Mouse (Mus musculus): ENCODE measurements around the gene Gas7. TPM values are rescaled to one million over a fixed set of nuclear protein-coding genes. Genes with fewer than 3 reads are reported as not detected.
A peak's percentile ranks its signal among the peaks of the same experiment; 100 is the strongest.

The Gas7 gene
- polyA plus RNA-seq, 1 experiment from 2014 or later = 10.5 TPM

GRCm38 (mm10) chr11:67467132-67467531 lies 11.9 kb downstream of the Gas7 start:
- H3K36me3 ChIP-seq (ENCODE audit: insufficient read depth) = no peaks in the 10 kb centered on the region
- WGBS = 40% methylated on average over 4 of the region's 4 CpGs
- H3K4me1 ChIP-seq (ENCODE audit: insufficient read depth) = no peaks in the 10 kb centered on the region
- H3K4me2 ChIP-seq = no peak overlapping the region
- no peaks in the 10 kb centered on the region for H3K27me3 ChIP-seq (ENCODE audit: insufficient read depth, low read length)
- H3K9me3 ChIP-seq (ENCODE audit: low read depth, low read length) = no peaks in the 10 kb centered on the region
- no peak overlapping the region for H3K9ac ChIP-seq
- TF ChIP-seq CTCF (IDR thresholded peaks at IDR 0.05; ENCODE audit: low read depth) = no peak
- no peak for DNase-seq
- no peak overlapping the region for H3K27ac ChIP-seq (ENCODE audit: low read depth)
- no peak for ATAC-seq (ENCODE audit: insufficient read depth)
- no peak overlapping the region for H3K4me3 ChIP-seq (ENCODE audit: low read depth, low read length)

DNA sequence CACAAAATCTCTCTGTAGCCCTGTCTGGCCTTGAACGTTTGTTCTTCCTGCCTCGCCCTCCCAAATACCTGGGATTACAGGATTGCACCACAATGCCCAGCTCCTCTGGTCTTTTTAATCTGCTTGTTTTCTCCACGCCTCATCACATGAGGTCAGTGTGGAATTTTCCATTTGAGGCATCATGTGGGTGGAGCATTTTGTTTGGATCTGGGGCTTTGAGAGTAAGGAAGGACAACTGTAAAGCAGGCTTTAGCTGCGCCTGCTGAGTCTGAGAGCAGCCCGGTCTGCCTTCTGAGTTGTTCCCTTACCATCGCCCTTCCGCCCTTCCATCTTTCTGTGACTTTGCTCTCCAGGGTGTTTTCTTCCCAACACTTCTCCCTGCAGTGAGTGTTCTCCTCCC lies 13.6 kb downstream of the Gas7 start:
- WGBS = 69% methylated on average over 7 of the region's 7 CpGs
- Histone ChIP-seq H3K27ac (ENCODE audit: low read depth) (no peak overlapping the region), H3K4me3 (ENCODE audit: low read depth, low read length) (no peak overlapping the region), H3K36me3 (ENCODE audit: insufficient read depth) (no peaks in the 10 kb centered on the region), H3K4me1 (ENCODE audit: insufficient read depth) (no peaks in the 10 kb centered on the region), H3K4me2 (no peak overlapping the region), H3K9ac (no peak overlapping the region), H3K9me3 (ENCODE audit: low read depth, low read length) (no peaks in the 10 kb centered on the region), H3K27me3 (ENCODE audit: insufficient read depth, low read length) (no peaks in the 10 kb centered on the region)
- no peak for TF ChIP-seq CTCF (IDR thresholded peaks at IDR 0.05; ENCODE audit: low read depth)
- ATAC-seq (ENCODE audit: insufficient read depth) (no peak), DNase-seq (peak; percentile 11)

- Histone ChIP-seq H3K4me1 (ENCODE audit: insufficient read depth) (no peaks in the 10 kb centered on the region), H3K27me3 (ENCODE audit: insufficient read depth, low read length) (no peaks in the 10 kb centered on the region), H3K4me3 (ENCODE audit: low read depth, low read length) (no peak overlapping the region), H3K9me3 (ENCODE audit: low read depth, low read length) (no peaks in the 10 kb centered on the region), H3K9ac (no peak overlapping the region), H3K36me3 (ENCODE audit: insufficient read depth) (no peaks in the 10 kb centered on the region), H3K27ac (ENCODE audit: low read depth) (no peak overlapping the region), H3K4me2 (no peak overlapping the region)
- no peak for ATAC-seq (ENCODE audit: insufficient read depth)
- no peak for TF ChIP-seq CTCF (IDR thresholded peaks at IDR 0.05; ENCODE audit: low read depth)
- no peak for DNase-seq
- 71% methylated on average over 5 of the region's 5 CpGs for WGBS
These were observed 19.4 kb downstream of the Gas7 start for GRCm38 (mm10) chr11:67474590-67474989.

DNA sequence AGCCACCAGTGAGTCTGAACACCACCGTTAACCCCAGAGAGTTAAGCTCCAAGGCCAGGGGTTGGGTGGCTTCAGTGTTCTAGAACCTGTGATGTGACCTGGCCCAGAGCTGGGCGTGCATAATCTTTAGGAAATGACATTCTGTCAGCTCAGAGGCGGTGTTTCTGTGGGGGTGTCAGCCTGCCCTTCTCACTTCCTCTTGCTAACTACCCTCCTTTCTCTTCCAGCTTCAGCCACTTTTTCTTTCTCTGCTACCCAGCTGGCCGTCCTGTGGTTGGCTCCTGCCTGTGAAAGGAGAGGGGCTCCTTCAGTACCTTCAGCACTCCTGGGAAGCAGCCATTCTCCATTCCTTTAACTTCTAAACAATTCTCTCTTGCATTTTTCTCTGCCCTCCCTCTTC lies 24.3 kb downstream of the Gas7 start:
- WGBS = 37% methylated on average over 4 of the region's 4 CpGs
- no peak overlapping the region for H3K4me2 ChIP-seq
- H3K4me3 ChIP-seq (ENCODE audit: low read depth, low read length) = no peak overlapping the region
- H3K27me3 ChIP-seq (ENCODE audit: insufficient read depth, low read length) = no peaks in the 10 kb centered on the region
- H3K9me3 ChIP-seq (ENCODE audit: low read depth, low read length) = no peaks in the 10 kb centered on the region
- H3K9ac ChIP-seq = no peak overlapping the region
- H3K36me3 ChIP-seq (ENCODE audit: insufficient read depth) = no peaks in the 10 kb centered on the region
- H3K27ac ChIP-seq (ENCODE audit: low read depth) = no peak overlapping the region
- no peak for TF ChIP-seq CTCF (IDR thresholded peaks at IDR 0.05; ENCODE audit: low read depth)
- no peak for ATAC-seq (ENCODE audit: insufficient read depth)
- no peaks in the 10 kb centered on the region for H3K4me1 ChIP-seq (ENCODE audit: insufficient read depth)
- no peak for DNase-seq

DNA sequence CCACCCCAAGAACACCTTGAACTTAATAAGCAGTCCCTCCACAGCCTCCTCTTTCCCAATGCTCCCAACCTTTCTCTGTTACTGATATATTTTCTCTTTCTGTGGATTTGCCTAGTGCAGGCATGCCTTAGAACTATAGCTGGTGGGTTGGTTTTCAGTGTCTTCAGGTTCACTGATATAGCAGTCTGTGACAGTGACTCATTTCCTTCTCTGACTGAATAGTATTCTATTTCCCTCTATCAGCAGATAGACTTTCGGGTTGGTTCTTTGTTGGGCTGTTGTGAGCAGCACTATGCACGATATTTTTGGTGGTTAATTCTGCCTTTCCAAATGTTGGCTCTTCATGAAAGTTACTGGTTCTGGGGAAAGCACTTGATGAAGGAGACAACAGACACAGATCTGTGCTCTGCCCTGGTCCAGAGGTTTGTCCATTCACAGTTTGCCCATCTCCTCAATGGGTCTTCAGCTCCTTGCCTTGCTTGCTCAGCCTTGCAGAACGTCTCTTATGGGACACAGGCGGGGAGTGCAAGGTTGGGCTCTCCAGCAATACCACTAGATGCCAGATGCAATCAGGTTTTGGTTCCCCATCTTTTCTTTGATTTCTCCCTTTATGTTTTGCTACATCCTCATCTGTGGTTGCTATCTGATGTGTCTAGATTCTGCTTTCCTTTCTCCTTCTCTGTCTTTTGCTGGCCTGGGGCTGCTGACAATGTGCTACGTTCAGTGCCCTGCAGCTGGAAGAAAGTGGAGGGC lies 25.1 kb downstream of the Gas7 start:
- no peaks in the 10 kb centered on the region for H3K36me3 ChIP-seq (ENCODE audit: insufficient read depth)
- no peak for TF ChIP-seq CTCF (IDR thresholded peaks at IDR 0.05; ENCODE audit: low read depth)
- ATAC-seq (ENCODE audit: insufficient read depth) (no peak), DNase-seq (no peak)
- H3K27me3 ChIP-seq (ENCODE audit: insufficient read depth, low read length) = no peaks in the 10 kb centered on the region
- H3K27ac ChIP-seq (ENCODE audit: low read depth) = no peak overlapping the region
- WGBS = 76% methylated on average over 5 of the region's 5 CpGs
- H3K4me1 ChIP-seq (ENCODE audit: insufficient read depth) = no peaks in the 10 kb centered on the region
- H3K9ac ChIP-seq = no peak overlapping the region
- no peak overlapping the region for H3K4me2 ChIP-seq
- no peak overlapping the region for H3K4me3 ChIP-seq (ENCODE audit: low read depth, low read length)
- H3K9me3 ChIP-seq (ENCODE audit: low read depth, low read length) = no peaks in the 10 kb centered on the region

DNA sequence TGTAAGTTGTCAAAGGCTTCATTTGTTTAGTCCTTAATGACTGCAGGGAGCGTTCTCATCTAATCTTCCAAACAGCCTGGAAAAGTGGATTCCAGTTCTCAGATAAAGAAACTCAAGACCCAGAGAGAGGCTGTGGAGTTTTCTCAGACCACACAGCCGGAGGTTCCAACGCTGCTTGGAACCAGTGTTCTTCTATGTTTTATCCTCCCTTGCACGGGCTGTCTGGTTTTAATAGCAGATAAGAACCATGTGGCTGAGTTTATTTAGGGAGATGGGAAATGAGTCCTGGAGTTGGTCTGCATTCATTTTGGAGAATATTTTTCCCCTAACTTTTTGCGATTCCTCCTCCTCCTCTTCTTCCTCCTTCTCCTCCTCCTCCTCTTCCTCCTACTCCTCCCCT lies 26.5 kb downstream of the Gas7 start:
- TF ChIP-seq CTCF (IDR thresholded peaks at IDR 0.05; ENCODE audit: low read depth) = no peak
- 36% methylated on average over 5 of the region's 5 CpGs for WGBS
- H3K9me3 ChIP-seq (ENCODE audit: low read depth, low read length) = no peaks in the 10 kb centered on the region
- ATAC-seq (ENCODE audit: insufficient read depth) (no peak), DNase-seq (no peak)
- no peaks in the 10 kb centered on the region for H3K4me1 ChIP-seq (ENCODE audit: insufficient read depth)
- H3K9ac ChIP-seq = no peak overlapping the region
- H3K27ac ChIP-seq (ENCODE audit: low read depth) = no peak overlapping the region
- no peaks in the 10 kb centered on the region for H3K36me3 ChIP-seq (ENCODE audit: insufficient read depth)
- no peak overlapping the region for H3K4me3 ChIP-seq (ENCODE audit: low read depth, low read length)
- H3K27me3 ChIP-seq (ENCODE audit: insufficient read depth, low read length) = no peaks in the 10 kb centered on the region
- H3K4me2 ChIP-seq = no peak overlapping the region

- Histone ChIP-seq H3K4me1 (ENCODE audit: insufficient read depth) (no peaks in the 10 kb centered on the region), H3K36me3 (ENCODE audit: insufficient read depth) (no peaks in the 10 kb centered on the region), H3K4me3 (ENCODE audit: low read depth, low read length) (no peak overlapping the region), H3K9ac (no peak overlapping the region), H3K27me3 (ENCODE audit: insufficient read depth, low read length) (no peaks in the 10 kb centered on the region), H3K4me2 (no peak overlapping the region), H3K9me3 (ENCODE audit: low read depth, low read length) (no peaks in the 10 kb centered on the region), H3K27ac (ENCODE audit: low read depth) (peak overlapping the region; percentile 18; the same call in 1 of the 2 replicates)
- TF ChIP-seq CTCF (IDR thresholded peaks at IDR 0.05; ENCODE audit: low read depth) = no peak
- peak; percentile 55 for DNase-seq
- WGBS = 57% methylated on average over 9 of the region's 9 CpGs
- no peak for ATAC-seq (ENCODE audit: insufficient read depth)
These were observed 27.1 kb downstream of the Gas7 start for GRCm38 (mm10) chr11:67482217-67482760.
